Mouse (Mus musculus): ENCODE measurements at regions not wholly inside any gene's neighbourhood (a gene's known extent, or its start where the extent isn't known, plus 50 kb on each side); places are given as distances from the start of the nearest gene placed in this dataset.
A peak's percentile ranks its signal among the peaks of the same experiment; 100 is the strongest.

DNA sequence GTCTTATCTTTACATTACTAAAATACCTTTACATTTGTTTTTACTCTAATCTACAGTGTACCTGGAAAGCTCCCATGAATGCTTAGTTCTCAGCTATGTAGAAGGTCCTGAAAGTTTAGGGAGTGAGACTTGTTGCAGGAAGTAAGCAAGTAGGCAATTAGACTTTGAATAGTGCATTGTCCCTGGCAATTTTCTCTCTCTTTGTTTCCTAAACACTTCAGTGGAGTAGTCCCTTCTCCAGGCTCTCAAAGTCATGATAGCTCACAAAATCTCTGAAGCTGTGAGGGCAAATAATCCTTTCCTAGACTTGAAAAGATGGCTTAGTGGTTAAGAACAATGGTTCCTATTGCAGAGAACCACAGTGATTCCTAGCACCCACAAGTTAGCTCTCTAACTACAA, 495.2 kb upstream of the 1700015G11Rik start:
- no peak for TF ChIP-seq GATA4 (IDR thresholded peaks at IDR 0.05; ENCODE audit: insufficient replicate concordance, low read length)

DNA sequence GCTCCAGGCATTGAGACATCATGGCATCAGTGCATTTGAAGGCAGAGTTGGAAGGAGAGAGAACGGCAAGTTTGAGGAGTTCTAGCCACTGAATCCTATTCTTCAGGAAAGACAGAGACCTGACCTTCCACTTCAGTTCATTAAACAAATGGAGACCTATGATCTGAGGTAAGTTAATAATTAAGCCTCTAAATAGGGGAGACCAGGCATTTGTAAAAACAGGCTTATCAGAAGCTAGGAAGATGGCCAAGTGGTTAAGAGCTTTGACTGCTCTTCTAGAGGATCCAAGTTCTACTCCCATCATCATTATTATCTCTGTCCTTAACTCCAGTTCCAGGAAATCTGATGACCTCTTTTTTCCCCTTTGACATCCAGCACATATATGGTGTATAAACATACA, 492.5 kb upstream of the 1700015G11Rik start:
- peak; percentile 82 for TF ChIP-seq GATA4 (IDR thresholded peaks at IDR 0.05; ENCODE audit: insufficient replicate concordance, low read length)

- no peak for TF ChIP-seq GATA4 (IDR thresholded peaks at IDR 0.05; ENCODE audit: insufficient replicate concordance, low read length)
Measured at GRCm38 (mm10) chr7:52467135-52467534, 451.6 kb upstream of the 1700015G11Rik start.

- TF ChIP-seq GATA4 (IDR thresholded peaks at IDR 0.05; ENCODE audit: insufficient replicate concordance, low read length) = no peak
Measured at GRCm38 (mm10) chr7:52466585-52466984, 451.1 kb upstream of the 1700015G11Rik start.

All from liver, adult (tissue).